Mouse (Mus musculus): ENCODE data around the gene Vsig10l.

DNA sequence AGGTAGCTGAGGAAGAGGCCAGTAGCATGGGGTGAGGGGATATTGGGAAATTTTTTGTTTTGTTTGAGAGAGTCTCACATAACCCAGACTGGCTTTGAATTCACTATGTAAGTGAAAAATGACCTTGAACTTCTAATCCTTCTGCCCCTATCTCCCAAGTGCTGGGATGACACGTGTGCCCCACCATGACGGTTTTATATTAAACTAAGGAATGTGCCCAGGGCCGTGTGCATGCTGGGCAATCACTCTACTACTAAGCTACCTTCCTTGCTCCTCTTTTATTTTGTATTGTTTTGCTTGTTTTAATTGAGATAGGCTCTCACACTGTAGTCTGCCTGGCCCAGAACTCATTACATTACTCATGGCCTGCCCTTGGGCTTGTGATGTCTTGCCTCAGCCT lies 21.9 kb upstream of the Vsig10l start:
- TF ChIP-seq CHD2 (IDR thresholded peaks at IDR 0.05; ENCODE audit: low read depth, low read length) = no peak
- TF ChIP-seq ZNF384 (IDR thresholded peaks at IDR 0.05; ENCODE audit: low read depth, low read length) = no peak
- no peak for TF ChIP-seq MAFK (IDR thresholded peaks at IDR 0.05; ENCODE audit: insufficient read depth, low read depth, low read length)

Data from ES-E14 (cell line).